Mouse (Mus musculus): Measurements from ENCODE around the gene Tert. TPM values are rescaled to one million over a fixed set of nuclear protein-coding genes. Genes with fewer than 3 reads are reported as not detected.

The Tert gene
- polyA plus RNA-seq (2021; fragmentation: Nextera tagmentation): 0.20 and 0.23 TPM in 2 replicates
- long read RNA-seq, experiment 1, partial matches to known transcripts: 0 of 1 reads
- long read RNA-seq, experiment 1, other reads (novel, unspliced or antisense): 0 of 1 reads
- long read RNA-seq, experiment 2, partial matches to known transcripts: 1 of 1 reads
- long read RNA-seq, experiment 2, other reads (novel, unspliced or antisense): 0 of 1 reads

GRCm38 (mm10) chr13:73626745-73627549 lies at the start of gene Tert:
Tert (plus strand) TSS chr13:73626911.

DNA sequence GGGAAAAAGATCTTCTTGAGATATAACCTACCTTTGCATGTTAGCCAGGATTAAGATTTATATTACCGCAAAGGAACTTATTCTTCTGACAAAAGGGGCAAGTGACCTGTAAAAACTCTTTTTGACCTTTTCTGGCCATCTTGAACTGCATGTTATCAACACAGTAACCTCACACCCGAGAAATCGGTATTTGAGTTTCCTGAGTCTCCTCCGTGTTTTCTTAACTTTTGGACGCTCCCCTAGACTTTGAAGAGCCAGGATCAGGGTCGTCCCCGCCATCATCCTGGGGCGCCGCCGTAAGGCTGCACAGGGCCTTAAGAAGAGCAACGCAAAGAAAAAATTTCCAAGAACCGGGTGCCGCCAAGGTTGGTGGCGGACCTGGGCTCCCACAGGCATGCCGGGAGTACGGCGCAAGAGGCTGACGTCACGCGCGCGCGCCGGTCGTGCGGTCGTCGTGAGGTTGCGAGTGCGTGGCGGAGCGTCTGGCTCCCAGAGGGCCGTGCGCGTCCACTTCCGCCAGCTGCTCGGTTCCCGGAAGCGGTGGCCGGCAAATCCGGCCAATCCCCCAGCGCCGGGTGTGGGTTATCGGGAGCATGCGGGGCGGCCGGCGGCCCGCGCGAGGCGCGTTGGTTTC lies 23.1 kb upstream of the Tert start, which contains the start of gene Clptm1l:
Clptm1l (plus strand) TSS at position 485 of the 634 bp plus-strand sequence.

DNA sequence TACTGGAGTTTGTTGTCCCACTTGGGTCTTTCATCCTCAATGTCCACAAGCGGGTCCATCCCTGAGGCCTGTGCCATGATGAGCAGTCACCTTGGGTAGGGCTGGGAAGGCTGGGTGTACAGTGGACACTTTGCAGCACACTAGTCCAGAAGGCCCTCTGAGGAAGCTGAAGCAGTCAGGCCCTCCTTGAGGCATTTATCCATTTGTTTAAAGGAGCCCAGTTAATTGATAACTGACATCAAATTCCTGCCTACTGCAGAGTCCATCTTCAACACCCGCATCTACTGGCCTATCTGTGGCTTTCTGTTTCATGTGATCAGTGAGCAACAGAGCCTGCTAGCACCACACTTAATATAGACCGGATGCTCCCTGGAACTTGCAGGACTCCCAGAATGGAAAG lies 51.1 kb downstream of the Tert start, which contains the start of gene Slc6a18:
Slc6a18 (minus strand) TSS at position 171 of the 400 bp plus-strand sequence.

Other genes with a start within 250 kb of the Tert start
- 13.5 and 22.2 TPM in 2 replicates for gene Lpcat1, start 159.7 kb upstream of the Tert start, polyA plus RNA-seq (2021; fragmentation: Nextera tagmentation)
- gene Slc6a3, start 90.2 kb upstream of the Tert start, polyA plus RNA-seq (2021; fragmentation: Nextera tagmentation): 0.04 and 0.07 TPM in 2 replicates
- 40.5 and 82.4 TPM in 2 replicates for gene Clptm1l, start 22.9 kb upstream of the Tert start, polyA plus RNA-seq (2021; fragmentation: Nextera tagmentation)
- not detected in 2 replicates for gene Slc6a18, start 51.1 kb downstream of the Tert start, polyA plus RNA-seq (2021; fragmentation: Nextera tagmentation)
- gene Slc6a19, start 78.0 kb downstream of the Tert start, polyA plus RNA-seq (2021; fragmentation: Nextera tagmentation): 0.11 and 0.27 TPM in 2 replicates
- 0.98 and 1.2 TPM in 2 replicates for gene Slc12a7, start 106.2 kb downstream of the Tert start, polyA plus RNA-seq (2021; fragmentation: Nextera tagmentation)
- 1.0 and 1.5 TPM in 2 replicates for gene Nkd2, start 220.7 kb downstream of the Tert start, polyA plus RNA-seq (2021; fragmentation: Nextera tagmentation)